ENCODE assay signal across 17 mouse cellular contexts in the genomic region with DNA sequence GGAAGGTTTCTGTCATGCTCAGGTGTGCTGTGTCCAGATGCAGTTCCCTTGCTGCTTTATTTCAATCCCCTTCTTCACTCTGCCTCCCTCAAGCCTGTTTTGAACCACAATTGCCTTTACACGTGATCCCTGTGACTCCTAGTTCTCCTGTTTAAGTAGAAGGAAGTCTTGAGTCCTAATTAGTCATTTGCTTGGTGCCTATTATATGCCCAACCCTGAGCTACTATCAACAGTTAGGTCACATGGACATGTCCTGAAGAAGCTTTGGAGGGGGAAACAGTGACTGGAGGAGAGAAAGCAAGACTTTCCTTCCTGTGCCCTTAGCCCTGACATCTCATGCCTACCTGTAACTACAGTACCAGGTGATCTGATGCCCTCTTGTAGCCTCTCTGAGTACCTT.
"Had no signal": no experiment of that assay in that cellular context is flagged by ENCODE, and none has a peak within 500 bp of the region (broad histone marks: within the 10 kb centered on the region; RNA-seq: fewer than 3 reads in every experiment).

No protein-coding gene starts in this region.

- H3K4me3 ChIP-seq: liver, embryonic 15.5 days; lung, embryonic 15.5 days; megakaryocyte, embryonic 14.5 days; midbrain, embryonic 12.5 days; midbrain, embryonic 15.5 days; neural tube, embryonic 12.5 days had no signal

- H3K36me3 ChIP-seq: liver, embryonic 15.5 days; lung, embryonic 15.5 days; midbrain, embryonic 12.5 days; midbrain, embryonic 15.5 days; neural tube, embryonic 12.5 days had no signal

- DNase-seq: liver, postnatal 0 days; lung, adult 2 months; lung, postnatal 14 days; lung, postnatal 36 days; right cerebral cortex, postnatal 14 days; spleen, adult 18-20 months; thymus, adult 2 months; thymus, postnatal 25 days; thymus, postnatal 4 days had no signal

- H3K4me1 ChIP-seq: liver, embryonic 15.5 days; lung, embryonic 15.5 days; midbrain, embryonic 12.5 days; neural tube, embryonic 12.5 days had no signal

- H3K9ac ChIP-seq: liver, embryonic 15.5 days; liver, postnatal 0 days; lung, embryonic 15.5 days; midbrain, embryonic 12.5 days; midbrain, embryonic 15.5 days; neural tube, embryonic 12.5 days had no signal

- H3K27ac ChIP-seq: liver, embryonic 15.5 days; lung, embryonic 15.5 days; macrophage; midbrain, embryonic 12.5 days; midbrain, embryonic 15.5 days; neural tube, embryonic 12.5 days had no signal

- H3K4me2 ChIP-seq: liver, embryonic 15.5 days; lung, embryonic 15.5 days; midbrain, embryonic 12.5 days; midbrain, embryonic 15.5 days; neural tube, embryonic 12.5 days had no signal

- H3K27me3 ChIP-seq: liver, embryonic 15.5 days; lung, embryonic 15.5 days; megakaryocyte, embryonic 14.5 days; midbrain, embryonic 12.5 days; midbrain, embryonic 15.5 days; neural tube, embryonic 12.5 days had no signal

- H3K9me3 ChIP-seq: liver, embryonic 15.5 days; lung, embryonic 15.5 days; megakaryocyte, embryonic 14.5 days; midbrain, embryonic 12.5 days; midbrain, embryonic 15.5 days; neural tube, embryonic 12.5 days had no signal

- ATAC-seq: liver, postnatal 0 days; lung, postnatal 0 days; midbrain, embryonic 15.5 days had no signal
